Comparison of ENCODE assay signal across 15 mouse cellular contexts in genomic region chr13:51731474-51731873, GRCm38 (mm10).
A peak's percentile ranks its signal among the peaks of the same experiment; 100 is the strongest.
DNase-seq lines count a peak whose midpoint lies in the region; ATAC-seq lines count a peak whose summit lies in the region.
"Had no signal": no experiment of that assay in that cellular context is flagged by ENCODE, and none has a peak within 500 bp of the region (broad histone marks: within the 10 kb centered on the region; RNA-seq: fewer than 3 reads in every experiment).

No protein-coding gene starts in this region.

- ATAC-seq in midbrain, embryonic 14.5 days (ENCODE audit: low FRiP score, low TSS enrichment) = no peak

- no peaks in the 10 kb centered on the region for H3K9me3 ChIP-seq in midbrain, embryonic 10.5 days (replicated peaks)
- H3K9me3 ChIP-seq in midbrain, embryonic 14.5 days (ENCODE audit: control insufficient read depth, low read length) = no peaks in the 10 kb centered on the region
- H3K9me3 ChIP-seq: embryonic facial prominence, embryonic 12.5 days; forebrain, embryonic 12.5 days; heart, embryonic 13.5 days; limb, embryonic 12.5 days; midbrain, embryonic 12.5 days had no signal

- peak overlapping the region; percentile 65 for H3K27ac ChIP-seq in midbrain, embryonic 10.5 days (replicated peaks)
- no peak overlapping the region for H3K27ac ChIP-seq in midbrain, embryonic 14.5 days (replicated peaks; ENCODE audit: low read depth, low read length)
- H3K27ac ChIP-seq: embryonic facial prominence, embryonic 12.5 days; heart, embryonic 13.5 days; kidney, postnatal 0 days; limb, embryonic 12.5 days had no signal

- H3K4me3 ChIP-seq in midbrain, embryonic 10.5 days = no peak overlapping the region
- no peak overlapping the region for H3K4me3 ChIP-seq in midbrain, embryonic 14.5 days (replicated peaks; ENCODE audit: low read depth, low read length)
- H3K4me3 ChIP-seq: embryonic facial prominence, embryonic 12.5 days; forebrain, embryonic 12.5 days; heart, embryonic 13.5 days; limb, embryonic 12.5 days; midbrain, embryonic 12.5 days had no signal

- DNase-seq in midbrain, embryonic 10.5 days (ENCODE audit: low spot score) = no peak
- no peak for DNase-seq in midbrain, embryonic 14.5 days
- peak; percentile 76 for DNase-seq in cerebellum, adult 11 months
- peak; percentile 93 for DNase-seq in cerebellum, adult 9-11 months
- peak; percentile 58 for DNase-seq in gastrocnemius, postnatal 25 days
- DNase-seq in lung, postnatal 25 days (ENCODE audit: low spot score) = no peak
- no peak for DNase-seq in kidney, adult 18-20 months
- DNase-seq: adrenal gland, postnatal 10 days; lung, adult 18-20 months had no signal

- H3K27me3 ChIP-seq in midbrain, embryonic 10.5 days (ENCODE audit: low read depth, poor library complexity, severe bottlenecking) = no peaks in the 10 kb centered on the region
- H3K27me3 ChIP-seq in midbrain, embryonic 14.5 days (ENCODE audit: control insufficient read depth, insufficient read depth, low read length) = no peaks in the 10 kb centered on the region
- H3K27me3 ChIP-seq: embryonic facial prominence, embryonic 12.5 days; forebrain, embryonic 12.5 days; heart, embryonic 13.5 days; limb, embryonic 12.5 days; midbrain, embryonic 12.5 days had no signal

- H3K4me2 ChIP-seq in midbrain, embryonic 14.5 days (ENCODE audit: low read length) = no peak overlapping the region
- H3K4me2 ChIP-seq: embryonic facial prominence, embryonic 12.5 days; forebrain, embryonic 12.5 days; heart, embryonic 13.5 days; limb, embryonic 12.5 days; midbrain, embryonic 12.5 days had no signal

- H3K9ac ChIP-seq in midbrain, embryonic 14.5 days (replicated peaks; ENCODE audit: low read length) = no peak overlapping the region
- H3K9ac ChIP-seq: embryonic facial prominence, embryonic 12.5 days; forebrain, embryonic 12.5 days; heart, embryonic 13.5 days; limb, embryonic 12.5 days; midbrain, embryonic 12.5 days had no signal

- 88% methylated on average over 7 of the region's 7 CpGs for WGBS in midbrain, embryonic 10.5 days
- 93% methylated on average over 7 of the region's 7 CpGs for WGBS in midbrain, embryonic 14.5 days

- H3K4me1 ChIP-seq in midbrain, embryonic 10.5 days = peaks cover 37% of the 10 kb centered on the region
- H3K4me1 ChIP-seq in midbrain, embryonic 14.5 days (ENCODE audit: control insufficient read depth, insufficient read depth, low read length) = peaks cover 5% of the 10 kb centered on the region; the same call in 1 of the 2 replicates

- H3K36me3 ChIP-seq in midbrain, embryonic 10.5 days = no peaks in the 10 kb centered on the region
- H3K36me3 ChIP-seq in midbrain, embryonic 14.5 days (ENCODE audit: control insufficient read depth, insufficient read depth, low read length) = no peaks in the 10 kb centered on the region
- H3K36me3 ChIP-seq: embryonic facial prominence, embryonic 12.5 days; forebrain, embryonic 12.5 days; heart, embryonic 13.5 days; limb, embryonic 12.5 days; midbrain, embryonic 12.5 days had no signal

Comparison
In these comparisons a context has a peak if more than half of its experiments do, and no peak if none do; other contexts are left out.
1. DNase-seq: peak in cerebellum, adult 11 months (single experiment), cerebellum, adult 9-11 months (single experiment) and gastrocnemius, postnatal 25 days (single experiment); none in midbrain, embryonic 10.5 days (single experiment), midbrain, embryonic 14.5 days (single experiment), lung, postnatal 25 days (single experiment) and kidney, adult 18-20 months (single experiment).